Mouse (Mus musculus) erythroblast, embryonic 14.5 days (primary cell): Measurements from ENCODE around the gene Tomm34. TPM values are rescaled to one million over a fixed set of nuclear protein-coding genes. Genes with fewer than 3 reads are reported as not detected.
"Not testable (repeated sequence)": the region's sequence is repeated elsewhere in the genome, so short reads cannot be mapped to it uniquely, and the experiment has no call there.

ENCODE experiments used
- H3K27me3 ChIP-seq: 2 replicates; pipeline ENCODE4 v1.6.1; 2012; ENCODE audit warnings: inconsistent platforms; ENCODE audit not compliant: control insufficient read depth
- H3K36me3 ChIP-seq: 2 replicates; pipeline ENCODE4 v1.6.1; 2012; ENCODE audit warnings: mild to moderate bottlenecking, inconsistent platforms; ENCODE audit not compliant: control insufficient read depth
- H3K4me1 ChIP-seq: 2 replicates; pipeline ENCODE4 v1.6.1; 2012; ENCODE audit warnings: inconsistent platforms; ENCODE audit not compliant: control insufficient read depth
- H3K4me3 ChIP-seq: replicated peaks from 2 replicates; pipeline ENCODE3; 2012; ENCODE audit warnings: moderate library complexity, mild to moderate bottlenecking, inconsistent platforms
- H3K9me3 ChIP-seq: 2 replicates; pipeline ENCODE4 v1.6.1; 2012; ENCODE audit warnings: low read length, inconsistent platforms, mixed read lengths; ENCODE audit not compliant: control insufficient read depth
- GATA1 ChIP-seq: IDR thresholded peaks from 2 replicates; pipeline ENCODE4 v1.6.1; 2012; ENCODE audit warnings: low read length, inconsistent platforms, mixed read lengths
- TAL1 ChIP-seq: IDR thresholded peaks from 3 replicates; pipeline ENCODE4 v1.6.1; 2012; ENCODE audit warnings: low read length, inconsistent platforms, mixed read lengths
- polyA plus RNA-seq: library from polyadenylated mRNA; stranded (reverse); fragments of >175 nt; gene quantifications from 2 replicates; pipeline ENCODE4 v1.2.3, GENCODE M21; 2012

Gene Tomm34
- polyA plus RNA-seq, 1 experiment, result 0.39 TPM

GRCm38 (mm10) chr2:164081577-164081976 is 10.6 kb upstream of the Tomm34 start:
- Histone ChIP-seq H3K4me1 (peaks cover 13% of the 10 kb centered on the region), H3K36me3 (peaks cover 69% of the 10 kb centered on the region), H3K27me3 (no peaks in the 10 kb centered on the region), H3K4me3 (no peak overlapping the region), H3K9me3 (no peaks in the 10 kb centered on the region)
- no peak for TF ChIP-seq GATA1
- TF ChIP-seq TAL1, result no peak

- H3K4me1 ChIP-seq, result peaks cover 32% of the 10 kb centered on the region
- no peak overlapping the region for H3K4me3 ChIP-seq
- peaks cover 56% of the 10 kb centered on the region for H3K36me3 ChIP-seq
- no peaks in the 10 kb centered on the region for H3K27me3 ChIP-seq
- no peaks in the 10 kb centered on the region for H3K9me3 ChIP-seq
- no peak for TF ChIP-seq TAL1
- no peak for TF ChIP-seq GATA1
Observed at GRCm38 (mm10) chr2:164079488-164079887, 8.5 kb upstream of the Tomm34 start.

- Histone ChIP-seq H3K4me1 (peaks cover 40% of the 10 kb centered on the region), H3K9me3 (no peaks in the 10 kb centered on the region), H3K36me3 (peaks cover 41% of the 10 kb centered on the region), H3K27me3 (no peaks in the 10 kb centered on the region), H3K4me3 (no peak overlapping the region)
- no peak for TF ChIP-seq GATA1
- no peak for TF ChIP-seq TAL1
Observed at GRCm38 (mm10) chr2:164077875-164078274, 6.9 kb upstream of the Tomm34 start.

- Histone ChIP-seq H3K27me3 (no peaks in the 10 kb centered on the region), H3K9me3 (no peaks in the 10 kb centered on the region), H3K4me3 (no peak overlapping the region), H3K36me3 (peaks cover 32% of the 10 kb centered on the region), H3K4me1 (peaks cover 44% of the 10 kb centered on the region)
- no peak for TF ChIP-seq GATA1
- TF ChIP-seq TAL1, result no peak
Observed at GRCm38 (mm10) chr2:164076874-164077425, 6.0 kb upstream of the Tomm34 start.

GRCm38 (mm10) chr2:164075088-164075487 is 4.1 kb upstream of the Tomm34 start:
- no peaks in the 10 kb centered on the region for H3K27me3 ChIP-seq
- H3K36me3 ChIP-seq, result peaks cover 13% of the 10 kb centered on the region
- H3K4me1 ChIP-seq, result peaks cover 61% of the 10 kb centered on the region
- H3K4me3 ChIP-seq, result peak overlapping the region; percentile 97
- TF ChIP-seq TAL1 (no peak), GATA1 (no peak)
- H3K9me3 ChIP-seq, result no peaks in the 10 kb centered on the region

GRCm38 (mm10) chr2:164073918-164074578 is 3.1 kb upstream of the Tomm34 start:
- Histone ChIP-seq H3K9me3 (no peaks in the 10 kb centered on the region), H3K36me3 (peaks cover 5% of the 10 kb centered on the region), H3K4me3 (peak overlapping the region; percentile 97), H3K27me3 (no peaks in the 10 kb centered on the region), H3K4me1 (peaks cover 66% of the 10 kb centered on the region)
- TF ChIP-seq GATA1 (no peak), TAL1 (no peak)

- Histone ChIP-seq H3K9me3 (no peaks in the 10 kb centered on the region), H3K4me3 (no peak overlapping the region), H3K4me1 (peaks cover 65% of the 10 kb centered on the region), H3K36me3 (peaks cover 6% of the 10 kb centered on the region), H3K27me3 (no peaks in the 10 kb centered on the region)
- TF ChIP-seq GATA1 (no peak), TAL1 (no peak)
Observed at GRCm38 (mm10) chr2:164073120-164073519, 2.2 kb upstream of the Tomm34 start.

- H3K4me3 ChIP-seq, result no peak overlapping the region
- TF ChIP-seq GATA1 (no peak), TAL1 (no peak)
- peaks cover 8% of the 10 kb centered on the region for H3K36me3 ChIP-seq
- no peaks in the 10 kb centered on the region for H3K9me3 ChIP-seq
- H3K4me1 ChIP-seq, result peaks cover 65% of the 10 kb centered on the region
- no peaks in the 10 kb centered on the region for H3K27me3 ChIP-seq
Observed at GRCm38 (mm10) chr2:164072109-164072508, 1.1 kb upstream of the Tomm34 start.

- Histone ChIP-seq H3K4me3 (peak overlapping the region; percentile 95), H3K4me1 (peaks cover 61% of the 10 kb centered on the region)
- H3K36me3 ChIP-seq, H3K9me3 ChIP-seq, H3K27me3 ChIP-seq: not testable (repeated sequence)
Observed at GRCm38 (mm10) chr2:164071437-164071820, 460 bp upstream of the Tomm34 start.

- H3K4me3 ChIP-seq, result peak within 1 kb of the TSS; percentile 95
- H3K36me3 ChIP-seq, result peaks cover 17% of the 10 kb centered on the region
- TF ChIP-seq GATA1, result no peak
- TF ChIP-seq TAL1, result no peak
- no peaks in the 10 kb centered on the region for H3K9me3 ChIP-seq
- no peaks in the 10 kb centered on the region for H3K27me3 ChIP-seq
- peaks cover 50% of the 10 kb centered on the region for H3K4me1 ChIP-seq
Observed at GRCm38 (mm10) chr2:164070142-164070764, 716 bp downstream of the Tomm34 start, which contains the start of gene Stk4. TSS of gene Stk4 (plus strand) at chr2:164070322.
